Mouse (Mus musculus): Measurements from ENCODE around the gene Dpep2nb.
"Not testable (repeated sequence)": the region's sequence is repeated elsewhere in the genome, so short reads cannot be mapped to it uniquely, and the experiment has no call there.

The Dpep2nb gene

GRCm38 (mm10) chr8:106005875-106006274 is at the start of gene Dpep2nb:
TSS of gene Dpep2nb (minus strand) at chr8:106005975.
- DNase-seq (ENCODE audit: low read depth), result no peak

- DNase-seq (ENCODE audit: low read depth), result peak; percentile 61
These were observed 49.3 kb upstream of the Dpep2nb start for GRCm38 (mm10) chr8:106055038-106055437.

GRCm38 (mm10) chr8:106054190-106054811 is 48.5 kb upstream of the Dpep2nb start:
- DNase-seq (ENCODE audit: low read depth), result peak; percentile 92

GRCm38 (mm10) chr8:106052510-106053089 is 46.8 kb upstream of the Dpep2nb start:
- DNase-seq (ENCODE audit: low read depth), result peak; percentile 87

GRCm38 (mm10) chr8:106051068-106051467 is 45.3 kb upstream of the Dpep2nb start:
- DNase-seq (ENCODE audit: low read depth), result no peak

- no peak for DNase-seq (ENCODE audit: low read depth)
These were observed 44.1 kb upstream of the Dpep2nb start for GRCm38 (mm10) chr8:106049840-106050239.

GRCm38 (mm10) chr8:106047854-106048630 is 42.3 kb upstream of the Dpep2nb start:
- DNase-seq (ENCODE audit: low read depth), result no peak

GRCm38 (mm10) chr8:106046872-106047559 is 41.2 kb upstream of the Dpep2nb start:
- DNase-seq (ENCODE audit: low read depth), result no peak

GRCm38 (mm10) chr8:106044151-106044550 is 38.4 kb upstream of the Dpep2nb start:
- DNase-seq (ENCODE audit: low read depth), result no peak

- no peak for DNase-seq (ENCODE audit: low read depth)
These were observed 37.3 kb upstream of the Dpep2nb start for GRCm38 (mm10) chr8:106043055-106043454.

- no peak for DNase-seq (ENCODE audit: low read depth)
These were observed 34.4 kb upstream of the Dpep2nb start for GRCm38 (mm10) chr8:106040218-106040617.

- no peak for DNase-seq (ENCODE audit: low read depth)
These were observed 33.8 kb upstream of the Dpep2nb start for GRCm38 (mm10) chr8:106039605-106040004.

- no peak for DNase-seq (ENCODE audit: low read depth)
These were observed 32.9 kb upstream of the Dpep2nb start for GRCm38 (mm10) chr8:106038721-106039120.

- peak; percentile 91 for DNase-seq (ENCODE audit: low read depth)
These were observed 16.7 kb upstream of the Dpep2nb start for GRCm38 (mm10) chr8:106022483-106022882.

- no peak for DNase-seq (ENCODE audit: low read depth)
These were observed 12.3 kb upstream of the Dpep2nb start for GRCm38 (mm10) chr8:106018039-106018438.

GRCm38 (mm10) chr8:106017130-106017529 is 11.4 kb upstream of the Dpep2nb start:
- DNase-seq (ENCODE audit: low read depth), result peak; percentile 57

- no peak for DNase-seq (ENCODE audit: low read depth)
These were observed 10.5 kb upstream of the Dpep2nb start for GRCm38 (mm10) chr8:106016284-106016683.

- not testable (repeated sequence) for DNase-seq (ENCODE audit: low read depth)
These were observed 6.4 kb upstream of the Dpep2nb start for GRCm38 (mm10) chr8:106012203-106012602.

GRCm38 (mm10) chr8:106011643-106011986 is 5.8 kb upstream of the Dpep2nb start, which contains the start of gene Ddx28:
TSS of gene Ddx28 (minus strand) at chr8:106011882.
- no peak for DNase-seq (ENCODE audit: low read depth)

GRCm38 (mm10) chr8:106010748-106011642 is 5.2 kb upstream of the Dpep2nb start:
- peak; percentile 94 for DNase-seq (ENCODE audit: low read depth)

- DNase-seq (ENCODE audit: low read depth), result peak; percentile 53
These were observed 2.1 kb upstream of the Dpep2nb start for GRCm38 (mm10) chr8:106007891-106008290.

Measured in induced T-regulatory cell, adult 2 months (primary cell).